Mouse (Mus musculus) hindbrain, postnatal 0 days (tissue): Measurements from ENCODE around the gene Klrb1. TPM values are rescaled to one million over a fixed set of nuclear protein-coding genes. Genes with fewer than 3 reads are reported as not detected.
A peak's percentile ranks its signal among the peaks of the same experiment; 100 is the strongest.
"Not testable (repeated sequence)": the region's sequence is repeated elsewhere in the genome, so short reads cannot be mapped to it uniquely, and the experiment has no call there.

Source experiments
- ATAC-seq: fragments of 200-750 bp; cut with Nextera tagmentation; 2 replicates; pipeline ENCODE4 v1.8.0; 2017; ENCODE audit warnings: mild to moderate bottlenecking, moderate TSS enrichment, moderate library complexity
- DNase-seq: peaks from one replicate; pipeline ENCODE4 v3.0.0-alpha.2; 2015; ENCODE audit warnings: low spot score
- H3K27ac ChIP-seq: fragments of 300-500 bp; sonication (generic); 2 replicates; pipeline ENCODE4 v1.5.1; 2014; ENCODE audit warnings: mild to moderate bottlenecking
- H3K27me3 ChIP-seq: fragments of 300-500 bp; sonication (generic); 2 replicates; pipeline ENCODE4 v1.6.1; 2014; ENCODE audit warnings: low read length, mixed read lengths; ENCODE audit not compliant: insufficient read depth
- H3K36me3 ChIP-seq: fragments of 300-500 bp; sonication (generic); 2 replicates; pipeline ENCODE4 v1.6.1; 2014; ENCODE audit warnings: low read length, mixed read lengths; ENCODE audit not compliant: insufficient read depth
- H3K4me1 ChIP-seq: fragments of 300-500 bp; sonication (generic); 2 replicates; pipeline ENCODE4 v1.6.1; 2014; ENCODE audit warnings: antibody characterized with exemption, low read length, mixed read lengths; ENCODE audit not compliant: insufficient read depth
- H3K4me2 ChIP-seq: fragments of 300-500 bp; sonication (generic); 2 replicates; pipeline ENCODE4 v1.6.1; 2014; ENCODE audit warnings: low read depth, mild to moderate bottlenecking, low read length, moderate library complexity, mixed read lengths
- H3K4me3 ChIP-seq: fragments of 300-500 bp; sonication (generic); 2 replicates; pipeline ENCODE4 v1.5.1; 2014; ENCODE audit warnings: low read length
- H3K9ac ChIP-seq: fragments of 300-500 bp; sonication (generic); replicated peaks from 2 replicates; pipeline ENCODE4 v1.6.1; 2014; ENCODE audit warnings: mild to moderate bottlenecking, low read length, moderate library complexity, mixed read lengths
- H3K9me3 ChIP-seq: fragments of 300-500 bp; sonication (generic); 2 replicates; pipeline ENCODE4 v1.6.1; 2016; ENCODE audit warnings: low read length, mixed read lengths
- CTCF ChIP-seq: IDR thresholded peaks from 2 replicates; pipeline ENCODE4 v1.5.1; 2016; ENCODE audit warnings: antibody characterized with exemption, control low read depth, low read depth
- WGBS: fragments of 180-500 bp; shearing (Covaris S2); extraction: QIAGEN DNeasy Blood & Tissue Kit; methylation state at CpG from one replicate; pipeline ENCODE4 v1.1.7; 2014; 5-methylcytosine and 5-hydroxymethylcytosine counted together
- polyA plus RNA-seq: library from polyadenylated mRNA; unstranded; fragments of >200 nt; fragmentation: Nextera tagmentation; extraction: Ambion mirVana; gene quantifications from 2 replicates; pipeline ENCODE4 v1.2.1, GENCODE M21; 2015
- total RNA-seq: library from RNA; depleted of rRNA; stranded (reverse); fragments of >200 nt; gene quantifications from 2 replicates; pipeline ENCODE4 v1.2.3, GENCODE M21; 2014

Klrb1 gene
- total and polyA plus RNA-seq, 2 experiments from 2014 or later, result 0.31 to 1.2 TPM

DNA sequence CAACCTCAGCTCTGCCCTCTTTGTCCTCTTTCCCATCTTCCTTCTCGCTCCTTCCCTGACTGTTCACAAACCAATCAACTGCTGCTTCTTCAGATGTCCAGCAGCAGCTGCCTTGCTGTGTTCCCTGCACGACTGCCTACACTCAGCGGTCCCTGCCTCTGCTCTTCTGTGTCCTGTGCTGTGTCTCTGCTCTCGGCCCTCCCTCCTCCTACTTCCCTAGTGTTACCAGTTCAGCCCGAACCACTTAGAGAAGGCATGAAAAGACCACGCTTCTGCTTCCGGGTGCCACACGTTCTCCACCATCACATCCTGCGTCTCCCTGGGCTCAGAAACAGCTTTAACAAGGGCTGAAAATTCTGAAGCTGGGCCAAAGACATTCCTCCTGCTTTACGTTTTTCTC, 31.4 kb upstream of the Klrb1 start:
- not testable (repeated sequence) for H3K9me3 ChIP-seq, H3K27me3 ChIP-seq, H3K4me1 ChIP-seq, H3K36me3 ChIP-seq, H3K4me3 ChIP-seq, H3K4me2 ChIP-seq, H3K9ac ChIP-seq
- WGBS, result 24% methylated on average over 10 of the region's 10 CpGs
- peak overlapping the region; percentile 69 for H3K27ac ChIP-seq
- DNase-seq, result peak; percentile 21
- peak; percentile 86 for ATAC-seq

DNA sequence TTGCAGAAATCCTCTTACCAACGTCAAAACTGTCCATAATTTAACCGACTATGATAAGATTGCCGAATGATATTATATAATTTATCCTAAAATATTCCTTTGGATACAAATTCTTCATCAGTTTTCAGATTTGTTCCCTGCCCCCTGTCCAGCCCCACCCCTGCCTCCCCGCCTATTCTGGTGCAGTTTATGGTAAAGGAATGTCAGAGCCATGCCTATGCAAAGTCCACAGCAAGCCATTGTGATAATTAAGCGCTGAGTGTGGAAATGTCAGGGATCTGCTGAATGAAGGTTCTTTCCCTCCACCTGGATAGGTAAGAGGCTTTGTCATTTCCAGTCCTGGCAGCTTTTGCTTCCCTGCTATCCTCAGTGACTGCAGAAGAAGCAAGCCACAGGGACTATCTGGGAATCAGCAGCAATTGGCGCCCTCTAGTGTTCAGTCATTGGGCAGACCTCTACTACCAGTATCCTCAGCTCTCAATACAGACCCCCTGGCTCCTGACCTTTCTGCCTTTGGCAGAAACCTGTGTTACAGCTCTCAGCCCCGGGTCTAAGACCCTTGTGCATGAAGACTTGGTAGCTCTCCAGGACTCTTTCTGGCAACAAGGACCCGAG, 30.9 kb upstream of the Klrb1 start:
- ATAC-seq (peak; percentile 98), DNase-seq (peak; percentile 89)
- H3K9ac ChIP-seq, H3K4me1 ChIP-seq, H3K4me3 ChIP-seq, H3K27me3 ChIP-seq, H3K9me3 ChIP-seq, H3K36me3 ChIP-seq, H3K4me2 ChIP-seq: not testable (repeated sequence)
- H3K27ac ChIP-seq, result peak overlapping the region; percentile 69; the same call in 1 of the 2 replicates
- WGBS, result 37% methylated on average over 8 of the region's 8 CpGs
- peak; percentile 84 for TF ChIP-seq CTCF

DNA sequence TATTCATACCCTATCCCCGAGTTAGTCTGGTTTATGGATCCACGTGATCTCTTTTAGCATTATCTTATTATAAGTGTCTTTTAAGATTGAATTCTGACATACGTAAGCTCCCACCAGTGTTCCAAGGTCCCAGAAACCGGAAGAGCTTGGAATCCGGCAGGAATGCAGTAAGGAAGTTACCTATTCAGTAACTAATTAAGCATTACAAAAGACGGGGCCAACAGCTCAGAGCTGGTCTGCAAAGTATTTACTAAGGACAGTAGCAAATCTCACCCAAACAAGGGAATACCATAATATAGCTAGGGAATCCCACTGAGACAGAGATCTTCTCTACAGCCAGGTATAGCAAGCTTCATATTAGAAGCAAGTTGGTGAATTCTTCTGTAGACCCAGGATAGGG, 24.1 kb upstream of the Klrb1 start:
- not testable (repeated sequence) for H3K9me3 ChIP-seq, H3K4me2 ChIP-seq, ATAC-seq, DNase-seq, H3K27me3 ChIP-seq, H3K36me3 ChIP-seq, H3K4me3 ChIP-seq, H3K4me1 ChIP-seq, H3K27ac ChIP-seq, H3K9ac ChIP-seq
- WGBS, result 74% methylated on average over 6 of the region's 6 CpGs

DNA sequence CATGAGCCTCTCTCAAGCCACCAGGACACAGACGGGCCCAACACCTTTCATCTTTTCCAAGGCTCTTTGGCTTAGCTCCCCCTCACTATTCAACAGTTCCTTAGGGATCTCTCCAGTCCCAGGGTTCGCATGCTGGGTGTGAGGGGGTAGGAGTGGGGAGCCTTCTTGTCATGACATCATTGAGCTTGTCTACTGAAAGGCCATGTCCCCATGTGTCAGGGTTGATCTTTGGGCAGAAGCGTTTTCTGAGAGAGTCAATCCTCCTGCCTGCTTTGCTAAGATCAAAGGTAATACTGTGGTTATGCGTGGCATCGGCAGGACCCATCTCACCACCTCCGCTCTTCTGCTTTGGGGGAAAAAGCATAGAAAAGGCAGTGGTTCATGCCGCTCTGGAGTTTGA, 14.6 kb upstream of the Klrb1 start:
- DNase-seq (no peak), ATAC-seq (no peak)
- WGBS, result 89% methylated on average over 7 of the region's 7 CpGs
- no peak overlapping the region for H3K9ac ChIP-seq
- H3K36me3 ChIP-seq, result no peaks in the 10 kb centered on the region
- no peaks in the 10 kb centered on the region for H3K4me1 ChIP-seq
- H3K9me3 ChIP-seq, result no peaks in the 10 kb centered on the region
- no peak overlapping the region for H3K4me2 ChIP-seq
- no peaks in the 10 kb centered on the region for H3K27me3 ChIP-seq
- H3K27ac ChIP-seq, result no peak overlapping the region
- no peak for TF ChIP-seq CTCF
- no peak overlapping the region for H3K4me3 ChIP-seq

DNA sequence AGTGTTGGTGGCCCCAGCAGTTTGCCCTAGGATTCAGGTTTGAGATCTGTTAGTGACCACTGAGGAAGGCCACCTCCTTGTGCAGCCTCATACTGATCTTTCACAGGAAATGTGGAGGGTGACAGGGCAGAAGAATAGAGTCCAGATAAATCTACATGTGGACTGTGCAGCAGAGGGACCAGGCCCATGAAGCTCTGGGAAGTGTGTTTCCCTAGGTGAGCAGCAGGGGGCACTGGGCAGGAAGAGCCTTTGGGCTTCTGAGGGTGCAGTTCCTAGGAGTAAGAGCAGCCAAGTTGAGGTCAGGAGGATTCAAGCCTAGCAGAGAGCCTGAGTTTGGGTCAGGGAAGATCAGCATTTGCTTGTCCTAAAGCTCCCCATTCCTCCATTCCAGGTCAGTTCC, 13.2 kb upstream of the Klrb1 start:
- no peaks in the 10 kb centered on the region for H3K27me3 ChIP-seq
- H3K9ac ChIP-seq, result no peak overlapping the region
- H3K4me3 ChIP-seq, result no peak overlapping the region
- no peak overlapping the region for H3K27ac ChIP-seq
- H3K9me3 ChIP-seq, result no peaks in the 10 kb centered on the region
- no peaks in the 10 kb centered on the region for H3K4me1 ChIP-seq
- no peak overlapping the region for H3K4me2 ChIP-seq
- peak; percentile 10; the same call in 1 of the 2 replicates for TF ChIP-seq CTCF
- no peaks in the 10 kb centered on the region for H3K36me3 ChIP-seq
- no peak for DNase-seq
- ATAC-seq, result no peak

DNA sequence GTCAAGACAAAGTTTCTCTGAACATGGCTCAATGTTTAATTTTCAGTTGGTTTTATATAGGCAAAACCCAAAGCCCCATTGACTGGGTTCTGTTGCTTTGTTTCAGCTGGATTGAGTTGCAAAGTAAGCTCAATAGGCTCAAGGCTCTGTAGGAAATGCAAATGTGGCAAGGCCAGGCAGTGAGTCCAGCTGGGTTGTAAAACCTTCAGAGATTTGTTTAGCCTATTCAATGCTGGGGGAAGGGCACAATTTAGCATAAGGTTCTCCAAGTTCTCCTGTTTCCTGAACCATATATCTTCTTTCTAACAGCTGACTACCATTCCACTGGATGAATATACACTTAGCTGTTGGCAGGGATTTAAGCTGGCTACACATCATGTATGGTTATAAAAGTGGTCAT, 12.0 kb upstream of the Klrb1 start:
- Histone ChIP-seq H3K9ac (no peak overlapping the region), H3K27ac (no peak overlapping the region), H3K4me2 (no peak overlapping the region), H3K27me3 (no peaks in the 10 kb centered on the region), H3K36me3 (no peaks in the 10 kb centered on the region), H3K4me3 (no peak overlapping the region), H3K4me1 (no peaks in the 10 kb centered on the region), H3K9me3 (no peaks in the 10 kb centered on the region)
- ATAC-seq (no peak), DNase-seq (no peak)
- no peak for TF ChIP-seq CTCF

DNA sequence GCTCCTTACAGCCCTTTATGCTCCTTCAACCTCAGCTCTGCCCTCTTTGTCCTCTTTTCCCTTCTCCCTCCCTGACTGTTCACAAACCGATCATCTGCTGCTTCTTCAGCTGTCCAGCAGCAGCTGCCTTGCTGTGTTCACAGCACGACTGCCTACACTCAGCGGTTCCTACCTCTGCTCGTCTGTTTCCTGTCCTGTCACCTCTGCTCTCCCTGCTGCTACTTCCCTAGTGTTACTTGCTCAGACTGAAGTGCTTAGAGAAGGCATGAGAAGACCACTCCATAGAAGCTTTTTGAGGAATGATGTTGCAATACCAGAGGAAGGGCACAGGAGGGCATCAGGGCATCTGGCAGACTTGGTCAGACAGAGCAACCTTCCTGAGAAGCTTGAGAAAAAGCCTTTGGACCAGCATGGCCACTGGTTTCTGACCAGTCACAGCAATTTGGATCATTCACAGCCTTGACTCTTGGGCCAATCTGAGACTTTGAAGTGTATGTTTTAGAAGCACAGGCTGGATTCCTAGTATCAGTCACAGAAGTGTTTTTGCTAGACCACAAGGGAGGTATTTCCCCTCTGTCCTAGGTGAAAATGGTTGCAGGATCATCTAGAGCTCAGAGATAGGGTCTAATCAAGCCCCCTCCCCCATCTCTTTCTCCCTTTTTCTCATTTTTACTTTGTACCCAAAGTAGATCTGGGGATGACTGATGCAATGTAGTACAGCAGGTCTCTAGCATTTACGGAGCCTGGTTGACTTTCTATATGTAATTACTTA, 11.2 kb upstream of the Klrb1 start:
- ATAC-seq (no peak), DNase-seq (no peak)
- H3K4me3 ChIP-seq, result no peak overlapping the region
- H3K27me3 ChIP-seq, result no peaks in the 10 kb centered on the region
- no peak overlapping the region for H3K27ac ChIP-seq
- no peaks in the 10 kb centered on the region for H3K36me3 ChIP-seq
- H3K4me1 ChIP-seq, result no peaks in the 10 kb centered on the region
- no peak for TF ChIP-seq CTCF
- WGBS, result 70% methylated on average over 5 of the region's 5 CpGs
- no peak overlapping the region for H3K4me2 ChIP-seq
- H3K9ac ChIP-seq, result no peak overlapping the region
- no peaks in the 10 kb centered on the region for H3K9me3 ChIP-seq
